Mouse (Mus musculus): Measurements from ENCODE around the gene Cntn3.

DNA sequence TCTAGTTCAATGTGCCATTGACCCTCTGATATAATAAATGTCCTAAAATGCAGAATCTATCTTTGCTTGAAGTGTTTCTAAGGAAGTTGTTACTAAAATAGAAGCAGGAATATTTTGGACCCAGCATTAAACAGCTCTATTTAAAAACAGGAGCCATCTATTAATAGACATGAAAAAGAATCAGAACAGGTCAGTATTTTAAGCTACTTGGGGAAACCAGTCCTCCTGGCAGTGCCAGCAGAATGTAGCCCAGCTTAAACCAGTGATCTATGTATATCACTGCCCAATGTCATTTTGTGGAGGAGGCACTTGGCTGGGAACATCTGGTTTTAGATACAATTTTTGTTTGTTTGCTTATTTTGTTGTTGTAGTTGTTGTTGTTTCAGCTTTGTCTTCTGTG is 209.0 kb downstream of the Cntn3 start:
- TF ChIP-seq RAD21 (IDR thresholded peaks at IDR 0.05; ENCODE audit: low read depth, low read length) (no peak), KAT2A (IDR thresholded peaks at IDR 0.05; ENCODE audit: insufficient replicate concordance, low read length) (no peak), E2F4 (IDR thresholded peaks at IDR 0.05; ENCODE audit: insufficient replicate concordance, low read depth, low read length) (no peak), NRF1 (IDR thresholded peaks at IDR 0.05; ENCODE audit: low read depth, low read length) (no peak), EP300 (IDR thresholded peaks at IDR 0.05; ENCODE audit: low read length) (no peak), POLR2AphosphoS2 (IDR thresholded peaks at IDR 0.05; ENCODE audit: low read depth, low read length) (no peak), CTCF (conservative IDR thresholded peaks at IDR 0.05 in 1 of 2, IDR thresholded peaks at IDR 0.05 in 1 of 2; ENCODE audit: low read depth in 2 of 2, low read length in 2 of 2) (no peak), ZKSCAN1 (IDR thresholded peaks at IDR 0.05; ENCODE audit: borderline replicate concordance, low read depth, low read length) (no peak), JUN (IDR thresholded peaks at IDR 0.05; ENCODE audit: insufficient read depth, low read depth, low read length) (no peak), POLR2A (IDR thresholded peaks at IDR 0.05; ENCODE audit: low read depth, low read length) (no peak), MAX (IDR thresholded peaks at IDR 0.05; ENCODE audit: low read length) (no peak), MXI1 (IDR thresholded peaks at IDR 0.05; ENCODE audit: low read depth, low read length) (no peak), MAFK (IDR thresholded peaks at IDR 0.05; ENCODE audit: insufficient replicate concordance, low read length) (no peak), JUND (conservative IDR thresholded peaks at IDR 0.05; ENCODE audit: low read depth, low read length) (no peak)

Measured in CH12.LX (cell line).